Mouse (Mus musculus) megakaryocyte, adult 5-6 weeks (primary cell): ENCODE measurements at regions not wholly inside any gene's neighbourhood (a gene's known extent, or its start where the extent isn't known, plus 50 kb on each side); places are given as distances from the start of the nearest gene placed in this dataset.

Experiments
- ATAC-seq: 2 replicates; pipeline ENCODE4 v1.8.0; 2016; ENCODE audit warnings: mild to moderate bottlenecking, inconsistent platforms; ENCODE audit not compliant: poor library complexity, severe bottlenecking

DNA sequence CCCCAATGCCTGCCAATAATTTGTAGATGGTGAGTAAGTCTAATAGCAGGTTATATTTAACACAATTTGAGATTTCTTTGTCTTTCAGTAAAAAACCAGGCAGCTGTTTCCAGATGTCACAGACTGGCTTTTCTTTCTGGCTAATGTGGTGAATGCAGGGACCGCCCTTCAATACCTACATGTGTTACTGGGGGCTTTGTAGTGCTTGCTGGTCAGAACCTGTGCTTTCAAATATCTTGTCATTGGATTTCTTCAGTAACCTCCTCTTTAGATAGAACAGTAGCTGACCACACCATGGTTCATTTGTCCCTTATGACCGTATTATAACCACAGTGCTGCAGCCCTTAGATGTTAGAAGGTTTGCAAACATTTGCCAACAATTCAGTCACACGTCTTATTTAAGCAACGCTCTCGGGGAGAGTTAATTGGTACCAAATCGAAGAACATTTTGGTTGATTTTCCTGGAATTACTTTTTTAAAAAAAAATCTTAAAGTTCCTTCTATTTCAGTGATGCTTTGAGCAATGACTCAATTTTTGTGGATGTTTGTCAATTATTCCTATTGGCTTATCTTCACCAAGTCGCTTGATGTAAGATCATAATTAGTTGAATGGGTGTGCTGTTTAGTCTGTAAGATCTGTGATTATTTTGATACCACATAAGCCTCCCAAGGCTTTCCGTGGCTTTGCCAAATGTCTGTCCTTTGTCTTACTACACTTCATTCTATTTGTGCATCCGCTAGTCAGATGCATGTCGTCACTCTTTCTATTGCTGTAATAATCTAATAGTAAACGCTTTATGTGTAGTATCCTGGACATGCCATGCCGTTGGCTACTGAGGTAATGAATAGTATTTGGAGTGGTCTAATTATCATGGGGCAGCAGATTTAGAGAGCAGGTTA lies 436.9 kb upstream of the Meis1 start:
- ATAC-seq: no peak

DNA sequence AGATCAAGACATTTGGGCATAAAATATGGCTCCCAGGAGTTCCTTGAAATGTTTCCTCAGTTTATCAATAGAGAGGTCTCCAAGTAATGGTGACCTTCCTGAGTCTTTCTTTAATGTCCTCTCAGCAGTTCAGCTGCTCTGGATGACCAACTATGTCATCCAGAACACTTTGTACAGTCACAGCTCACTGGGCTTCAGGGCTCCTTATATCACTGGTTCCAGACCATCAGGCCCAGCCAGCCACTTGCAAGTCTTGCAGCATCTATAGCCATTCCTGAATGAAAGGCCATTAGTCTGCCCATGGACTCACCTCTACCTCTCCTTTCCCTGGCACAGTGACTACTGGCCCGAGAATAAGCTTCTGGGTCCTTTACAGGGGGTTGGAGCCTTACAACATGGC lies 437.8 kb upstream of the Meis1 start:
- ATAC-seq: no peak

DNA sequence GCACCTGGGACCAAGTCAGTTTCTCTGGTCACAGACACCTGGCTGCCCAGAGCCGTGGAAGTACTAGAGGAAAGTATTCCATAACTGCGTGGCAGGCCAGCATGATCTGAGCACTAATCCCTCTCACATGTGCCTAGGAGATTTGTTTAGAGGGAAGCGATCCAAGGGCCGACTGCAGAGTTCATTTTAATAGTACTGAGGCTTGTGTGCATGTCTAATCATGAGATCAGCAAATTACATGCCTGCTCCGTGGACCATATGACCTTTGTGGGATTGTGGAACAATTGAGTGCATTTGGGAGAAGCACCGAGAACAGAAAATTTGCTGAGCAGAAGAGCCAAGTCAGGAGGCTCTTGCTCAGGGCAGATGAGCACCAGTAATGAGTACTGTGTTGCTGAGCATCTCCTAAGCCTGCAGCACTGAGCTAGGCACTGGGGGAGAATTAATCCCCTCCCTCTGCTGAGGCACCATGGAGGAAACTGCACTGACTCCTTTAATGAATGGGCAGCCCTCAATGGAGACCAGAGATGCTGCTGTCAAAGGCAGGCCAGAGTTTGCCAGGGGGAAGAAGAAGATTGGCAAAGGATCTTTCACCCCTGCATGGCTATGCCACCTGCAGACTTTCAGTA lies 445.1 kb upstream of the Meis1 start:
- no peak for ATAC-seq

DNA sequence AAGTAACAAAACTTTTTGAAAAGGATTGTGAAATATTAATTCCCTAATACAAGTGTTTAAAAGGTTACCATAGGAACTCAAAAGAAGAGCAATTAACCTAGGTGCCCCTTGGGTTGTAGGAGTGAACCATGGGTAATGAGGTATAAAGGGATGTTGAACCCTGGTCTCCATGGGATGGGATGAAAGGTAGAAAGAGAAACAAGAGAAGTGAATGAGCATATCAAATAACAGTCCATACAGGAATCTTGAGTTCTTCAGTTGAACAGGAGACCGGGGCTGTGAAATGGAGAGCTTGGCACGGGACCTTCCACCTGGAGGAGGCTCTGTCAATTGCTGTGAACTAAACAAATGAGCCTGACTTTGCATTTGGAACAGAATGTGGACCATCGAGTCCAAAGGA lies 449.6 kb upstream of the Meis1 start:
- ATAC-seq: no peak

DNA sequence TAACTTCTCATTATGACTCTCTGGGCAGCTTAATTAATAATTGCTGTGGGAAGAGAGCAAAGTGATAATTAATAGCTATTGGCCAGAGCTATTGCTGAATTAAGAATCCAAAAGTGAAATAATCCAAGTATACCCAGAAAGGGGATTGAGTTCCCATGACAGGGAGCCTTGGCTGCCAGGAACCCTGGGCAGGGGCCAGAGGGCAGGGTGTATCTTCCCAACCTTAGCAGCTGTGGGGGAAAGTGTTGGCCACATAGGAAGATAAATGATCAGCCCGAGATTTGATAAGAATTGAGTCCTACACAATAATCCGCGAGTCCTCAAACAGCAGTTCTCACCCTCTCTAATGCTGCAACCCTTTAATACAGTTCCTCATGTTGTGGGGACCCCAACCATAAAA lies 450.0 kb upstream of the Meis1 start:
- ATAC-seq: no peak

DNA sequence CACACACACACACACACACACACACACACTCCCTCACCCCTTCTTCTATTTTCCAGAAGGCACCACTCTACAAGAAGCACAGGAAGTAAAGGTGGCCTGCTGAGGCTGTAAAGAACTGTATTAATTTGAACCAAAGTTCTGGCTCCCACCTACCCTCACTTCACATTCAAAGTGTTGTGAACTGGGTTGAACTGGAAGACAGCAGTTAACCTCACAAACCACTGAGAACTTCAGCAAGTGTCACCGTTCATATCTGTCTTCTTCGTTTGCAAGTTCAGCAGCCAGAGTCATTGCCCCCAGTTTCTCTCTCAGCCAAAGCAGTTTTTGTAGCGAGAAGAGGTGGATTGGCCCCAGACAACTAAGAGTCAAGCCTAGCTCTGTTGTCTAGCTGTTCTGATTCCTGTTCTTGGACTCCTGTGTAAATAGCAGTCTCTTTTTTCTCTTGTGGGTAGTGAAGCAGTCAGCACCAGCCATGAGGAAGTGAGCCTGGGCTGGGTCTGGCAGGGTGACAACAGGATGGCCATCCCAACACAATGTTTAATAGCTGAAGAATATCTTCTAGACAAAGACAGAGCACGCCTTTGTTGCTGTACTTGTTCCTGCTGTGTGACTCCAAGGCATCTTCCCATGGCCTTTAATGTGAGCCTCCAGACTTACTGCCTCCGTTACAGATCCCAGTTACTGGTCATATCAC lies 452.0 kb upstream of the Meis1 start:
- ATAC-seq: no peak

DNA sequence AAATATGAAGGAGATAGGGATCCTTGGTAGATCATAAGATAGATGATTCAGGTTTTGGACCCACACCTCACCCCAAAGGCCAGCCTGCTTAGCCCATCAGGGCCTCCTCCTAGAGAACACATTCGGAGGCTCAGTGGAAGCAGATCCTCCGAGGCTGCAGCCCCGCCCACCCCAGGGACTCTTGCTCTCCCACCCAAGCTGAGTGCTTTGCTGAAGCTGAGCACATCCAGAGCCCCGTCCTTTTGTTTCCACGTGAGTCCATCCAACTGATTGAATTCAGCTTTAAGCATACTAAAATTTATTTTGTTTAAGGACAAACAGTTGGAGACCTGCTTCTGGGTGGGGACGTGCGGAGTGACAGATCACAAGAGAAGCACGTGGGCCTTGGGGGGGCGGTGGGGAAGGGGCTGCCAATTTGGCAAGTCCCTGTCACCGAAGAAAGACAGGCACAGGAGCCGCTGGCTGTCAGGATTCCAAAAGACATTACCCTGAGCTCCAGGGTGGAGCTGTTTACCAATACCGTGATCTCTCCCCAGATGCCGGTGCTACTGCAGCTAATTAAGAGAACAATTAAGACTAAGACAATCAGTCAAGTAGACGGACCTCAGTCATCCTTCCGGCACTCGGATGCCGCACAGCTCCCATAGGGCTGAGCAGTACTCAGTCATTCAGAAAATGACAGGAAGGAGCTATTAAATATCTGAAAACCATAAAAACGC lies 448.9 kb upstream of the Spred2 start:
- ATAC-seq: no peak

DNA sequence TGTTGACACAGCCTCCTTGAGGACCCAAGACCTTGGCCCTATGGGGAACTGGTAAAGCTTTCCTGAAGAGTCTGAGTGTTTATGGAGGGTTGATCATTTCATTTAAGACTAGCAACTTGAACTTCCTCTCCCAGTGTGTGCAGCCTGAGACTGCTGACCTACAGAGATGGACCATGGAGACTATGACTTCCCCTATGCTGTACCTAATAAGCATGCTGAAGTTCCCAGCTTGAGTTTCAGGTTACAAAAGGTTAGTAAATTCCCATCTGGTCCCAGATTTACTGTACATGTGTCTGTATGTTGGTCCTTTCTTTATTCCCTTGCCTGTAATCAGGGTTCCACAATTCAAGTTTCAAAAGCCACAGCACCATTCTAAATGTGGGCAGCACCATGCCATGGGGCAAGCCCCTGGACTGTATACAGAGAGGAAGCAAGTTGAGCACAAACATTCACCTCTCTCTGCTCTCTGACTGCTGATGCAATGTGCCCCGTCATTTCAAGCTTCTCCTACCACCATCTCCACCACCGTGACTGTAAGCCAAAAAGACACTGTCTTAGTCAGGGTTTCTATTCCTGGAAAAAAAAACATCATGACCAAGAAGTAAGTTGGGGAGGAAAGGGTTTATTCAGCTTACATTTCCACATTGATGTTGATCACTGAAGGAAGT lies 431.0 kb upstream of the Spred2 start:
- no peak for ATAC-seq

DNA sequence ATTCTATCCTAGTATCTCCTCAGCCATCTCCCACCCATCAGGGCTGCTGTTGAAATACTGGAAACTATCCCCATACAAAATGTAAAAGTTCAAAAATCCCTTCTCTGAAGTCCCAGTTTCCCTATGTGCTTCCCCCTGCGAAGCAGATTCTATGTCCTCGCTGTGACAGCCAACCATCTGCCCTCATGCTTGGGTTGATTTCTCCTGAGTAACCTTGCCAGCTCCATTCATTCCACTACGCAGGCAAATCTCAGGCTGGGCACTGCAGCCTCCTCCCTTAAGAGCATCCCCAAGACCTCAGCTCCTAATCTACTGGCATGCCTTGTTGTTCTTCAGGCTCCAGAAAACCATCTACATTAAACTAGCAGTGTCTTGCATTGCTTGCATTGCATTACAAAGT lies 402.5 kb upstream of the Spred2 start:
- no peak for ATAC-seq

DNA sequence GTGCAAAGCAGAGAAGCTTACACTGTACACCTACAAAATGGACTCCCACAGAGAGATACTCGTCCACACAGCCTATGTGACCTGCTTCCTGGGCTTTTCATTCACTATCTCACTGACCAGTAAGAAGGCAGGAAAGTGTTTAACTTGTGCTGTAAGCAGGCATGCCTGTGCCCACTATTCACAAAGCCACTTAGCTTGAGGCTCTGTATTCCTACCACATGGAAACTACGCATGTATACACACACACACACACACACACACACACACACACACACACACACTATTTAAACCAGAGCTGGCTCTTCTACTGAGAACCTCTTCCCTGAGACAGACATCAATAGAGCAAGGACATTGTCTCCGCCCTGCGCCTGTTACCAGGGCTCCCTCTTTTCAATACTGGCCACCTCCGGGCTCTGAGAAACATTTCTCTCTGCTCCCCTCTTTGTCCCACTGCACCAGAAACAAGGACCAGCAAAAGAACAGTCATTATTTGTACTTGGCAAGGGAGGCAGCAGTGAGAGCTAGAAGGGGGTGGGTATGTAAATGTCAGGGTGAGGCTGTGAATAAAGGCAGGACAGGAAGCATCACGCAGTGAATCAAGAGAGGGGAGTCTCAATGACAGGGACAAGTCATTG lies 400.2 kb upstream of the Spred2 start:
- no peak for ATAC-seq

DNA sequence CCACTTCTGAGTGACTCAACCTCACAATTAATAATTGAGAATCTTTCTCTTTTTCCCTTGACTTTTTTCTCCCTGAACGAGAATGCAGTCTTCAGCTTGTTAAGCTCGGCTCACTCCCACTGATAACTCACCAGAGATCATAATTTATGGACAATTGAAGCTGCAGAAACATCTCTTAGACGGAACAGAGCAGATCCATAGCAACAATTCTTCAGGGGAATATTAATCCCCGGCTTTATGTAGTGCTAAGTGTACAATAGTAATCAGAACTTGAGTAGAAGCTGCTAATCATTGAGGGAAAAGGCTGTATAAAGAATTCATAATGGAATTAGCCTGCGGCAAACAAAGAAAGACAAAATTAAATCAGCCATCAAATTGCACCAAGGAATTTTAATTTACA lies 395.0 kb upstream of the Spred2 start:
- ATAC-seq: no peak

DNA sequence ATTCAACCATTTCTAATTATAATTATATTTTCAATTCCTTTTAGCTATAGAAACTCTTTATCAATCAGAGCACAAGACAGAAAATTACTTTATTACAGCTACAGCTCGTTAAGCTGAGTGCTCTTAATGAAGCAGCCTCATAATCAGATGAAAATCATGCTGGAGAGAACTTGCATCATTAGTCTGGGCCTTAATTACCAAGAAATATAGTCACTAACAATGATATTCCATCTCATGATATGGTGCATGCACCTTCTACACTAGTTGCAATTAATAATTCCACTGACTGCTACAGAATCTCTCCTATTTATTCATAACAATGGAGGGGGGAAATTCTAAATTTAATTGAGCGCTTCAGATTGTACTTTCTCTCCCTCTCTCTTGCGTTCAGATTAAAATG lies 393.5 kb upstream of the Spred2 start:
- ATAC-seq: no peak

DNA sequence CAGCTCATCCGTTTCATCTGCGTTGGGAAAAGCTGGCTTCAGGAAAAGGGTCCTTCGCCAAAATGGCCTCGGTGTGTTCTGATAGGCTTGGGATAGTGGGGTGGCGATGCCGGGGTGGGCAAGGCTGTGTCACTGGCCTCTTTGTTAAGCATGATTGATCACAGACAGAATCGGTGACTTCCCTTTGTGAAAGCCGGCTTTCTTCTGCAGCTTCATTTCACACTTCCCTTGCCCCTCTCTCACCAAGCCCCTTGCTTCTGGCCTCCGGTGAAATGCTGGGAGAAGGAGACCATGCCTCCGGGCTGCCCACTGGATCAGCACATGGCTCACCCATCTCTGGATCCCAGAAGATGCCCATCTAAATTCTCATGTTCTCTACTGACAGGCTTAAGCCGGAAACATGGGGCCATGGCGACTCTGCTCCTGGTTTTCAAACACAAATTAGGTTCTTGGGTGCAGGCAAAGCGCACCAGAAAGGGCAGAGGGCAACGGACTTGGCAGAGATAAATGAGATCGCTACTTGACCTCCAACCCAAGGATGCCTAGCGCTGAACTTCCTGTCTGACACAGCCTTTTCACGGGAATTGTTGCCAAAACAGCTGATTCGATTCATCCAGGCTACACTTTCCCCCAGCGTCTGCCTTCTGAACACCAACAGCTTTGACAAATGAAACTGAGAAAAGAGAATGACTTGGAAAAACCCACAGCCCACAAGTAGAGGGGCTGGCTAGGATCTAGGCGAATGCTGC lies 392.7 kb upstream of the Spred2 start:
- ATAC-seq: no peak

DNA sequence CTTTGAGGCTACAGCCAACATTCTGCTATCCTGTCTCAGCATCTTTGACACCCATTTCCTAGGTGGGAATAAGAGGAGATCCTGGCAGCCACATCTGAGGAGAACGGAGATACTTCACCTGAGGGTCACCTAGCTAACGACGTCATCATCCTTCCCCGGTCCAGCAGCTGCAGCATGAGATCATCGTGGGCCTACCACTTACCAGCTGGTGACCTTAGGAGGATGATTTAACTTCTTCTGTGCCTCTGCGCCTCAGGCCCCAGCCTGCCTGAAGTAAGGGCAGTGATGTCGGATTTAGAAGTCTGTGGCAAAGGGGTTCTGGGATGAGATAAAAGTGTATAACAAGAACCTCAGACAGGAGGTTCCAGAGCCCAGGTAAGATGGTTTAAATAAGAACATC lies 391.3 kb upstream of the Spred2 start:
- ATAC-seq: no peak

DNA sequence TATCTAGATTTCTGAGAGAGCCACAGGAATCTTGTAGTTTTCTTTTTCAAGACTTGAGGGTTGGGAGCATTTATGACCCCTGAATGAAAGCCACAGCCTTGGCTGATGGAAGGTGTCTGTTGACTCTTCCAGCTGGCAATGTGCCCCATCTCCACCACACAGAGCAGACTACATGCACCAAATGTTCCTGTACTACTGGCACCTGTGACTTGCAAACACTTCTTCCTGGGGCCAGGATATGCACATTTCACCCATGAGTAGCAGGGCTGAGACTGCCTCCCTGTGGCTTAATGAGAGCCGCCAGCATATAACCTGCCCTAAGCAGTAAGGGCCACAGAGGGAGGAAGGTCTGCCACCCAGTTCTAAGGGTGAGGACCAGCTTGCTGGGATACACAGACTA lies 390.5 kb upstream of the Spred2 start:
- ATAC-seq: no peak

DNA sequence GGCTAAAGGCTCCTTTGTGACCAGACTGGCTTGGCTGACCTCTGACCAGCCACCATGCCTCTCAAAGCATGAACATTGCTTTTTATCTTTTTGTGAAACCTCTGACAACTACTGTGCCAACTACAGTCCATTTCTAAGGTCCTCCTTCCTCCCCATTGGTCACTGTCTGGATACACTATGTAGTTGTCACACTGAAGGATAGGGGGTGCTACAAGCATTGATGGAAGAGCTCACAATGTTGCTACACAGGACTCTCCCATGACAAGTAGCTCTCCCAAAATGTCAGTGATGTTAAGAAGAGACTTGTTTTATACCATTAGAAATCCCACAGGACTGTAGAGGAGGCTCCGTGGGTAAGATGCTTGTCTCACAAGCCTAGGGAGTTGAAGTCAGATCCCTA lies 389.0 kb upstream of the Spred2 start:
- ATAC-seq: no peak

DNA sequence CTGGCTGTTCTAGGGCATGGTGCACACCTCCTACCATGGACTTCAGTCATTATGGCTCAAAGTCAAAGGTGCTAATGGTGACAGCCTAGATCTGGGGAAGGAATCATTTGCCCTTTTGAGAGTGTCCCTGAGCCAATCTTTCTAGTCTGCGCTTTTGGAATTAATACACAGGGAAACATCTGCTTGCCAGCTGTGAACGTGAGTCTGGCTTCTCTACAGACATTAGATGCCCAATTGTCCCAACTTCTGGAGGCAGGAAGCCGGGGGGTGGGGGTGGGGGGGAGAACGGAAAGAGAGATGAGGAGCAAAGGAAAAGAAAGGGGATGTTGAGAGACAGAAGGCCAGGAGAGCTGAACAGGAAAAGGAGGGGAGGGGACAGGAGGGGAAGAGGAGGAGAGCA lies 377.9 kb upstream of the Spred2 start:
- no peak for ATAC-seq

DNA sequence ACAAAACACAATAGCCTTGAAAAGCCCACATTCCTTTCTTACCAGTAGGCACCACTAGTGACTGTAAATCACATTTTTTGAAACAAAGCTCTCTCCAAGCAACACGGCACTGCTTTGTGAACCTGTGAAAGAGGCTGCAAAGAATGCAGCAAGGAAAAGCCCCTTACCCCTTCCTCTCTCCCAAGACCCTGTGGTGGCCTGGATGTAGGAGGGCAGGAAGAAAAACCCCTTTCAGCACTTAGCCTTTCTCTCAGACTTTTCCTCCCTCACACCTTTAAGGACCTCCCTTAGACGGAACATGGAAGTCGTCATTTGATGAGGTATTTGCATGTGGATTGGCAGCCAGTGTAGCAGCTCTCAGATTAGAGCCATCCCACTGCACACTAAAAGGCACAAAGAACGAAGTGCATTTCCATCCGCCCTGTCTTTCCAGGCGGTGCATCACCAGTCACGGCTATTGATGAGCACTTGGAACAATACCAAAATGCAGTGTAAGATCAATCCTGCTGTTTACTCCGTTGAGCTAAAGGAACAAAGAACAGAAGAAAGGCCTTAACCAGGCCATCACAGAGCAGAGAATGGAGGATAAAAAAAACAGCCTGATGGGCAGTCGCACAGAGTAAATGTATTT lies 369.7 kb upstream of the Spred2 start:
- no peak for ATAC-seq
